Mouse (Mus musculus): ENCODE data around the gene Prpf19. TPM values are rescaled to one million over a fixed set of nuclear protein-coding genes. Genes with fewer than 3 reads are reported as not detected.

Gene Prpf19
- total and polyA plus RNA-seq, 3 experiments, result 216 to 432 (median 243) TPM

GRCm38 (mm10) chr19:10897491-10897890 is 2.5 kb downstream of the Prpf19 start:
- Histone ChIP-seq H3K27ac (peak overlapping the region; percentile 93), H3K36me3 (ENCODE audit: control insufficient read depth, insufficient read depth, low read length) (peaks cover 23% of the 10 kb centered on the region), H3K9ac (ENCODE audit: low read depth, low read length) (peak overlapping the region; percentile 38), H3K4me3 (peak overlapping the region; percentile 9; the same call in 1 of the 2 replicates), H3K79me2 (replicated peaks; ENCODE audit: control insufficient read depth, insufficient read depth, low read length) (no peaks in the 10 kb centered on the region), H3K4me1 (ENCODE audit: control insufficient read depth, insufficient read depth, low read length) (no peaks in the 10 kb centered on the region; the same call in 1 of the 2 replicates), H3K27me3 (ENCODE audit: control insufficient read depth, insufficient read depth, low read length) (no peaks in the 10 kb centered on the region)
- DNase-seq, result no peak
- intact Hi-C loops (cut with DNase I), result no loop called here
- TF ChIP-seq POLR2A (IDR thresholded peaks at IDR 0.05; ENCODE audit: insufficient read depth, low read depth, low read length) (no peak), EP300 (IDR thresholded peaks at IDR 0.05; ENCODE audit: insufficient read depth, low read depth, low read length) (no peak), CTCF (IDR thresholded peaks at IDR 0.05) (no peak)
- WGBS, result 64% methylated on average over 8 of the region's 8 CpGs

GRCm38 (mm10) chr19:10900315-10900714 is 5.3 kb downstream of the Prpf19 start:
- Histone ChIP-seq H3K36me3 (ENCODE audit: control insufficient read depth, insufficient read depth, low read length) (peaks cover 31% of the 10 kb centered on the region), H3K9ac (ENCODE audit: low read depth, low read length) (no peak overlapping the region), H3K4me3 (no peak overlapping the region), H3K4me1 (ENCODE audit: control insufficient read depth, insufficient read depth, low read length) (peaks cover 5% of the 10 kb centered on the region), H3K79me2 (replicated peaks; ENCODE audit: control insufficient read depth, insufficient read depth, low read length) (no peaks in the 10 kb centered on the region), H3K27me3 (ENCODE audit: control insufficient read depth, insufficient read depth, low read length) (no peaks in the 10 kb centered on the region), H3K27ac (no peak overlapping the region; the same call in 1 of the 2 replicates)
- DNase-seq, result peak; percentile 61 to 77
- TF ChIP-seq CTCF (IDR thresholded peaks at IDR 0.05), result peak; percentile 26; the same call in 1 of the 2 replicates
- TF ChIP-seq EP300 (IDR thresholded peaks at IDR 0.05; ENCODE audit: insufficient read depth, low read depth, low read length), result peak; percentile 72; the same call in 1 of the 2 replicates
- no peak for TF ChIP-seq POLR2A (IDR thresholded peaks at IDR 0.05; ENCODE audit: insufficient read depth, low read depth, low read length)
- 31% methylated on average over 6 of the region's 6 CpGs for WGBS
- intact Hi-C loops (cut with DNase I), result no loop called here

GRCm38 (mm10) chr19:10901046-10901445 is 6.0 kb downstream of the Prpf19 start:
- Histone ChIP-seq H3K9ac (ENCODE audit: low read depth, low read length) (no peak overlapping the region), H3K36me3 (ENCODE audit: control insufficient read depth, insufficient read depth, low read length) (peaks cover 34% of the 10 kb centered on the region), H3K27me3 (ENCODE audit: control insufficient read depth, insufficient read depth, low read length) (no peaks in the 10 kb centered on the region), H3K27ac (no peak overlapping the region), H3K79me2 (replicated peaks; ENCODE audit: control insufficient read depth, insufficient read depth, low read length) (no peaks in the 10 kb centered on the region), H3K4me3 (no peak overlapping the region), H3K4me1 (ENCODE audit: control insufficient read depth, insufficient read depth, low read length) (peaks cover 7% of the 10 kb centered on the region)
- intact Hi-C loops (cut with DNase I), result no loop called here
- 84% methylated on average over 5 of the region's 5 CpGs for WGBS
- TF ChIP-seq CTCF (IDR thresholded peaks at IDR 0.05), result no peak
- no peak for TF ChIP-seq POLR2A (IDR thresholded peaks at IDR 0.05; ENCODE audit: insufficient read depth, low read depth, low read length)
- no peak for TF ChIP-seq EP300 (IDR thresholded peaks at IDR 0.05; ENCODE audit: insufficient read depth, low read depth, low read length)
- DNase-seq, result no peak

- TF ChIP-seq EP300 (IDR thresholded peaks at IDR 0.05; ENCODE audit: insufficient read depth, low read depth, low read length) (no peak), CTCF (IDR thresholded peaks at IDR 0.05) (no peak), POLR2A (IDR thresholded peaks at IDR 0.05; ENCODE audit: insufficient read depth, low read depth, low read length) (no peak)
- WGBS, result 66% methylated on average over 5 of the region's 5 CpGs
- Histone ChIP-seq H3K4me3 (no peak overlapping the region), H3K27me3 (ENCODE audit: control insufficient read depth, insufficient read depth, low read length) (no peaks in the 10 kb centered on the region), H3K79me2 (replicated peaks; ENCODE audit: control insufficient read depth, insufficient read depth, low read length) (no peaks in the 10 kb centered on the region), H3K9ac (ENCODE audit: low read depth, low read length) (no peak overlapping the region), H3K4me1 (ENCODE audit: control insufficient read depth, insufficient read depth, low read length) (peaks cover 8% of the 10 kb centered on the region), H3K27ac (peak overlapping the region; percentile 36), H3K36me3 (ENCODE audit: control insufficient read depth, insufficient read depth, low read length) (peaks cover 24% of the 10 kb centered on the region)
- intact Hi-C loops (cut with DNase I), result no loop called here
- no peak for DNase-seq
Observed at GRCm38 (mm10) chr19:10904512-10904911, 9.5 kb downstream of the Prpf19 start.

- intact Hi-C loops (cut with DNase I), result no loop called here
- DNase-seq, result peak; percentile 73 to 83
- Histone ChIP-seq H3K4me1 (ENCODE audit: control insufficient read depth, insufficient read depth, low read length) (peaks cover 10% of the 10 kb centered on the region), H3K36me3 (ENCODE audit: control insufficient read depth, insufficient read depth, low read length) (peaks cover 18% of the 10 kb centered on the region), H3K4me3 (no peak overlapping the region), H3K9ac (ENCODE audit: low read depth, low read length) (no peak overlapping the region), H3K79me2 (replicated peaks; ENCODE audit: control insufficient read depth, insufficient read depth, low read length) (no peaks in the 10 kb centered on the region), H3K27me3 (ENCODE audit: control insufficient read depth, insufficient read depth, low read length) (no peaks in the 10 kb centered on the region), H3K27ac (peak overlapping the region; percentile 77)
- 14% methylated on average over 7 of the region's 7 CpGs for WGBS
- 0 out of 2 replicates have a peak, but pooled peaks have one; percentile 9 for TF ChIP-seq POLR2A (IDR thresholded peaks at IDR 0.05; ENCODE audit: insufficient read depth, low read depth, low read length)
- TF ChIP-seq CTCF (IDR thresholded peaks at IDR 0.05), result peak; percentile 20; the same call in 1 of the 2 replicates
- TF ChIP-seq EP300 (IDR thresholded peaks at IDR 0.05; ENCODE audit: insufficient read depth, low read depth, low read length), result no peak
Observed at GRCm38 (mm10) chr19:10904927-10905727, 10.1 kb downstream of the Prpf19 start.

GRCm38 (mm10) chr19:10905728-10906000 is 10.6 kb downstream of the Prpf19 start:
- H3K4me3 ChIP-seq, result no peak overlapping the region

More at GRCm38 (mm10) chr19:10905728-10906000, 10.6 kb downstream of the Prpf19 start:
- 35% methylated on average over 5 of the region's 5 CpGs for WGBS
- Histone ChIP-seq H3K4me1 (ENCODE audit: control insufficient read depth, insufficient read depth, low read length) (peaks cover 10% of the 10 kb centered on the region), H3K79me2 (replicated peaks; ENCODE audit: control insufficient read depth, insufficient read depth, low read length) (no peaks in the 10 kb centered on the region), H3K9ac (ENCODE audit: low read depth, low read length) (no peak overlapping the region), H3K27ac (peak overlapping the region; percentile 77), H3K27me3 (ENCODE audit: control insufficient read depth, insufficient read depth, low read length) (no peaks in the 10 kb centered on the region), H3K36me3 (ENCODE audit: control insufficient read depth, insufficient read depth, low read length) (peaks cover 18% of the 10 kb centered on the region)
- TF ChIP-seq EP300 (IDR thresholded peaks at IDR 0.05; ENCODE audit: insufficient read depth, low read depth, low read length), result no peak
- no peak for TF ChIP-seq POLR2A (IDR thresholded peaks at IDR 0.05; ENCODE audit: insufficient read depth, low read depth, low read length)
- no peak for TF ChIP-seq CTCF (IDR thresholded peaks at IDR 0.05)
- no peak for DNase-seq
- intact Hi-C loops (cut with DNase I), result no loop called here
